Mouse (Mus musculus): ENCODE data around the gene Pitpnc1. TPM values are rescaled to one million over a fixed set of nuclear protein-coding genes. Genes with fewer than 3 reads are reported as not detected.

Pitpnc1 gene
- polyA plus RNA-seq, 1 experiment from 2014 or later: 21.5 TPM

GRCm38 (mm10) chr11:107251460-107251859, 219.0 kb downstream of the Pitpnc1 start:
- Histone ChIP-seq H3K9ac (no peak overlapping the region), H3K4me1 (0 out of 2 replicates have a peak, but pooled peaks cover 3% of the 10 kb centered on the region), H3K9me3 (replicated peaks) (no peaks in the 10 kb centered on the region), H3K4me3 (replicated peaks) (no peak overlapping the region), H3K36me3 (peaks cover 15% of the 10 kb centered on the region), H3K4me2 (no peak overlapping the region), H3K27ac (no peak overlapping the region), H3K27me3 (no peaks in the 10 kb centered on the region)
- WGBS: 89% methylated on average over 7 of the region's 7 CpGs
- no peak for ATAC-seq (replicated peaks; ENCODE audit: low FRiP score)

GRCm38 (mm10) chr11:107250882-107251281, 219.6 kb downstream of the Pitpnc1 start:
- H3K27me3 ChIP-seq: no peaks in the 10 kb centered on the region
- no peak overlapping the region for H3K4me3 ChIP-seq (replicated peaks)
- H3K36me3 ChIP-seq: peaks cover 15% of the 10 kb centered on the region
- no peak overlapping the region for H3K27ac ChIP-seq
- no peak overlapping the region for H3K4me2 ChIP-seq
- 94% methylated on average over 8 of the region's 8 CpGs for WGBS
- no peak for ATAC-seq (replicated peaks; ENCODE audit: low FRiP score)
- H3K4me1 ChIP-seq: 0 out of 2 replicates have a peak, but pooled peaks cover 3% of the 10 kb centered on the region
- H3K9ac ChIP-seq: no peak overlapping the region
- no peaks in the 10 kb centered on the region for H3K9me3 ChIP-seq (replicated peaks)

GRCm38 (mm10) chr11:107248753-107249152, 221.7 kb downstream of the Pitpnc1 start:
- H3K4me3 ChIP-seq (replicated peaks): no peak overlapping the region
- H3K9me3 ChIP-seq (replicated peaks): no peaks in the 10 kb centered on the region
- no peak overlapping the region for H3K27ac ChIP-seq
- no peaks in the 10 kb centered on the region for H3K27me3 ChIP-seq
- no peaks in the 10 kb centered on the region for H3K4me1 ChIP-seq
- peaks cover 22% of the 10 kb centered on the region for H3K36me3 ChIP-seq
- H3K9ac ChIP-seq: no peak overlapping the region
- 88% methylated on average over 7 of the region's 7 CpGs for WGBS
- ATAC-seq (replicated peaks; ENCODE audit: low FRiP score): no peak
- H3K4me2 ChIP-seq: no peak overlapping the region

GRCm38 (mm10) chr11:107245657-107246056, 224.8 kb downstream of the Pitpnc1 start:
- 91% methylated on average over 7 of the region's 7 CpGs for WGBS
- Histone ChIP-seq H3K27ac (no peak overlapping the region), H3K36me3 (peaks cover 7% of the 10 kb centered on the region; the same call in 1 of the 2 replicates), H3K4me3 (replicated peaks) (no peak overlapping the region), H3K9ac (no peak overlapping the region), H3K9me3 (replicated peaks) (no peaks in the 10 kb centered on the region), H3K4me1 (no peaks in the 10 kb centered on the region), H3K27me3 (no peaks in the 10 kb centered on the region), H3K4me2 (no peak overlapping the region)
- no peak for ATAC-seq (replicated peaks; ENCODE audit: low FRiP score)

- Histone ChIP-seq H3K9me3 (replicated peaks) (no peaks in the 10 kb centered on the region), H3K9ac (no peak overlapping the region), H3K27me3 (no peaks in the 10 kb centered on the region), H3K4me1 (no peaks in the 10 kb centered on the region), H3K36me3 (peaks cover 7% of the 10 kb centered on the region; the same call in 1 of the 2 replicates), H3K4me2 (no peak overlapping the region), H3K4me3 (replicated peaks) (no peak overlapping the region), H3K27ac (no peak overlapping the region)
- no peak for ATAC-seq (replicated peaks; ENCODE audit: low FRiP score)
- WGBS: 90% methylated on average over 6 of the region's 6 CpGs
These were observed 227.4 kb downstream of the Pitpnc1 start for GRCm38 (mm10) chr11:107243126-107243525.

GRCm38 (mm10) chr11:107241678-107242077, 228.8 kb downstream of the Pitpnc1 start:
- Histone ChIP-seq H3K27ac (no peak overlapping the region), H3K9ac (no peak overlapping the region), H3K9me3 (replicated peaks) (no peaks in the 10 kb centered on the region), H3K4me2 (no peak overlapping the region), H3K4me1 (no peaks in the 10 kb centered on the region), H3K4me3 (replicated peaks) (no peak overlapping the region), H3K36me3 (peaks cover 7% of the 10 kb centered on the region; the same call in 1 of the 2 replicates), H3K27me3 (no peaks in the 10 kb centered on the region)
- no peak for ATAC-seq (replicated peaks; ENCODE audit: low FRiP score)
- 89% methylated on average over 7 of the region's 7 CpGs for WGBS

- no peak for ATAC-seq (replicated peaks; ENCODE audit: low FRiP score)
- no peak overlapping the region for H3K9ac ChIP-seq
- H3K9me3 ChIP-seq (replicated peaks): no peaks in the 10 kb centered on the region
- no peak overlapping the region for H3K27ac ChIP-seq
- H3K4me3 ChIP-seq (replicated peaks): no peak overlapping the region
- no peak overlapping the region for H3K4me2 ChIP-seq
- WGBS: 93% methylated on average over 6 of the region's 6 CpGs
- peaks cover 3% of the 10 kb centered on the region; the same call in 1 of the 2 replicates for H3K36me3 ChIP-seq
- no peaks in the 10 kb centered on the region for H3K27me3 ChIP-seq
- H3K4me1 ChIP-seq: no peaks in the 10 kb centered on the region
These were observed 232.0 kb downstream of the Pitpnc1 start for GRCm38 (mm10) chr11:107238506-107238905.

GRCm38 (mm10) chr11:107237532-107237931, 233.0 kb downstream of the Pitpnc1 start:
- Histone ChIP-seq H3K4me1 (no peaks in the 10 kb centered on the region), H3K9me3 (replicated peaks) (no peaks in the 10 kb centered on the region), H3K4me2 (no peak overlapping the region), H3K36me3 (peaks cover 11% of the 10 kb centered on the region; the same call in 1 of the 2 replicates), H3K4me3 (replicated peaks) (no peak overlapping the region), H3K27me3 (no peaks in the 10 kb centered on the region), H3K9ac (no peak overlapping the region), H3K27ac (no peak overlapping the region)
- 95% methylated on average over 4 of the region's 4 CpGs for WGBS
- ATAC-seq (replicated peaks; ENCODE audit: low FRiP score): no peak

- Histone ChIP-seq H3K4me2 (no peak overlapping the region), H3K9ac (no peak overlapping the region), H3K27me3 (no peaks in the 10 kb centered on the region), H3K36me3 (peaks cover 23% of the 10 kb centered on the region), H3K27ac (no peak overlapping the region), H3K4me1 (no peaks in the 10 kb centered on the region; the same call in 1 of the 2 replicates), H3K9me3 (replicated peaks) (peaks cover 4% of the 10 kb centered on the region), H3K4me3 (replicated peaks) (no peak overlapping the region)
- WGBS: 65% methylated on average over 5 of the region's 5 CpGs
- no peak for ATAC-seq (replicated peaks; ENCODE audit: low FRiP score)
These were observed 237.1 kb downstream of the Pitpnc1 start for GRCm38 (mm10) chr11:107233252-107233890.

- ATAC-seq (replicated peaks; ENCODE audit: low FRiP score): no peak
- no peak overlapping the region for H3K9ac ChIP-seq
- no peak overlapping the region for H3K4me3 ChIP-seq (replicated peaks)
- no peaks in the 10 kb centered on the region for H3K27me3 ChIP-seq
- no peaks in the 10 kb centered on the region; the same call in 1 of the 2 replicates for H3K4me1 ChIP-seq
- H3K4me2 ChIP-seq: no peak overlapping the region
- 39% methylated on average over 10 of the region's 10 CpGs for WGBS
- peaks cover 36% of the 10 kb centered on the region for H3K36me3 ChIP-seq
- H3K9me3 ChIP-seq (replicated peaks): peaks cover 4% of the 10 kb centered on the region
- H3K27ac ChIP-seq: no peak overlapping the region
These were observed 240.4 kb downstream of the Pitpnc1 start for GRCm38 (mm10) chr11:107230128-107230527.

GRCm38 (mm10) chr11:107226431-107226830, 244.1 kb downstream of the Pitpnc1 start:
- peaks cover under 1% of the 10 kb centered on the region; the same call in 1 of the 2 replicates for H3K9me3 ChIP-seq (replicated peaks)
- H3K27ac ChIP-seq: no peak overlapping the region
- H3K27me3 ChIP-seq: no peaks in the 10 kb centered on the region
- no peak overlapping the region for H3K4me3 ChIP-seq (replicated peaks)
- H3K36me3 ChIP-seq: peaks cover 14% of the 10 kb centered on the region
- H3K4me1 ChIP-seq: peaks cover 5% of the 10 kb centered on the region; the same call in 1 of the 2 replicates
- H3K9ac ChIP-seq: no peak overlapping the region
- 71% methylated on average over 1 of the region's 1 CpGs for WGBS
- H3K4me2 ChIP-seq: no peak overlapping the region
- no peak for ATAC-seq (replicated peaks; ENCODE audit: low FRiP score)

- Histone ChIP-seq H3K36me3 (peaks cover 14% of the 10 kb centered on the region; the same call in 1 of the 2 replicates), H3K9ac (no peak overlapping the region), H3K27me3 (no peaks in the 10 kb centered on the region), H3K4me2 (no peak overlapping the region), H3K9me3 (replicated peaks) (no peaks in the 10 kb centered on the region), H3K4me3 (replicated peaks) (no peak overlapping the region), H3K27ac (no peak overlapping the region), H3K4me1 (peaks cover 5% of the 10 kb centered on the region; the same call in 1 of the 2 replicates)
- 90% methylated on average over 10 of the region's 10 CpGs for WGBS
- no peak for ATAC-seq (replicated peaks; ENCODE audit: low FRiP score)
These were observed 244.5 kb downstream of the Pitpnc1 start for GRCm38 (mm10) chr11:107226013-107226412.
